Comparison of ENCODE assay signal across 12 mouse cellular contexts in genomic region chr17:87369270-87369759, GRCm38 (mm10). TPM values are rescaled to one million over a fixed set of nuclear protein-coding genes. Genes with fewer than 3 reads are reported as not detected.
DNase-seq lines count a peak whose midpoint lies in the region; ATAC-seq and TF ChIP-seq lines count a peak whose summit lies in the region.
"Had no signal": no experiment of that assay in that cellular context is flagged by ENCODE, and none has a peak within 500 bp of the region (broad histone marks: within the 10 kb centered on the region; RNA-seq: fewer than 3 reads in every experiment).

No protein-coding gene starts in this region.

- H3K27ac ChIP-seq in forebrain, embryonic 14.5 days (ENCODE audit: low read depth, low read length) = peak overlapping the region; percentile 48; the same call in 1 of the 2 replicates
- peak overlapping the region; percentile 81 for H3K27ac ChIP-seq in left cerebral cortex, adult 2 months
- no peak overlapping the region for H3K27ac ChIP-seq in heart, embryonic 12.5 days (ENCODE audit: poor library complexity, severe bottlenecking)

- peak; percentile 73 for DNase-seq in left cerebral cortex, adult 11 months (ENCODE audit: low spot score)
- no peak for DNase-seq in left cerebral cortex, postnatal 4 days
- peak; percentile 69 for DNase-seq in forebrain, embryonic 14.5 days (ENCODE audit: low spot score)
- DNase-seq in left cerebral cortex, adult 2 months (ENCODE audit: extremely low spot score in 1 of 2, low spot score in 2 of 2) = peak; percentile 73 to 78
- DNase-seq in right cerebral cortex, postnatal 14 days = peak; percentile 79
- no peak for DNase-seq in thymus, postnatal 4 days
- DNase-seq: cerebellum, adult 11-12 months; thymus, adult 2 months had no signal

- intact Hi-C loops in left cerebral cortex, postnatal 4 days (cut with DNase I) = no loop called here
- intact Hi-C loops in left cerebral cortex, adult 2 months (cut with DNase I) = loop anchor here (1.0 kb wide), 2 partner anchors 39 to 105 kb away; no protein-coding TSS in a partner anchor

- peak; percentile 30 for ATAC-seq in forebrain, embryonic 14.5 days
- ATAC-seq in heart, embryonic 12.5 days (ENCODE audit: insufficient number of reproducible peaks, low FRiP score) = no peak
- ATAC-seq in CD4-positive, CD25-positive, alpha-beta regulatory T cell, adult 4 months = no peak

- no peaks in the 10 kb centered on the region for H3K27me3 ChIP-seq in forebrain, embryonic 14.5 days (replicated peaks; ENCODE audit: control insufficient read depth, insufficient read depth, low read length)
- no peaks in the 10 kb centered on the region for H3K27me3 ChIP-seq in heart, embryonic 12.5 days (replicated peaks)

- peaks cover 14% of the 10 kb centered on the region for H3K4me1 ChIP-seq in forebrain, embryonic 14.5 days (ENCODE audit: control insufficient read depth, insufficient read depth, low read length)
- H3K4me1 ChIP-seq in heart, embryonic 12.5 days (replicated peaks) = peaks cover 52% of the 10 kb centered on the region

- H3K4me2 ChIP-seq in forebrain, embryonic 14.5 days (ENCODE audit: low read length) = no peak overlapping the region
- H3K4me2 ChIP-seq in heart, embryonic 12.5 days = no peak overlapping the region

- H3K9ac ChIP-seq in forebrain, embryonic 14.5 days (ENCODE audit: low read length) = no peak overlapping the region
- no peak overlapping the region for H3K9ac ChIP-seq in heart, embryonic 12.5 days

- no peaks in the 10 kb centered on the region for H3K36me3 ChIP-seq in forebrain, embryonic 14.5 days (ENCODE audit: control insufficient read depth, insufficient read depth, low read length)
- no peaks in the 10 kb centered on the region for H3K36me3 ChIP-seq in heart, embryonic 12.5 days

- TF ChIP-seq CTCF in left cerebral cortex, adult 2 months (IDR thresholded peaks at IDR 0.05) = peak; percentile 14; the same call in 1 of the 2 replicates

- no peaks in the 10 kb centered on the region for H3K9me3 ChIP-seq in forebrain, embryonic 14.5 days (replicated peaks; ENCODE audit: control insufficient read depth, low read length)
- H3K9me3 ChIP-seq in heart, embryonic 12.5 days (replicated peaks) = no peaks in the 10 kb centered on the region

- 60% methylated on average over 18 of the region's 18 CpGs for WGBS in forebrain, embryonic 14.5 days
- WGBS in heart, embryonic 12.5 days = 71% methylated on average over 18 of the region's 18 CpGs

- H3K4me3 ChIP-seq in forebrain, embryonic 14.5 days (ENCODE audit: low read depth, low read length) = no peak overlapping the region
- no peak overlapping the region for H3K4me3 ChIP-seq in left cerebral cortex, adult 2 months
- H3K4me3 ChIP-seq in heart, embryonic 12.5 days = no peak overlapping the region

RNA-seq across cellular contexts. Expression of gene Stpg4, which starts 58.2 kb away (rescaled TPM):
- not detected for total RNA-seq in left cerebral cortex, postnatal 4 days (2021)
- polyA plus RNA-seq in forebrain, embryonic 14.5 days (2014; fragmentation: Nextera tagmentation; extraction: Ambion mirVana) = not detected in 2 replicates
- not detected for total RNA-seq in left cerebral cortex, adult 2 months (2021)
- not detected in 2 replicates for polyA plus RNA-seq in heart, embryonic 12.5 days (2016; fragmentation: Nextera tagmentation; extraction: Ambion mirVana)
- polyA plus RNA-seq in CD4-positive, CD25-positive, alpha-beta regulatory T cell, adult 4 months (2017; shearing (Covaris generic)) = not detected
- total RNA-seq: gastrocnemius, postnatal 25 days; liver, adult 2 months had no signal
- polyA plus RNA-seq: liver, adult 2 months had no signal

Comparison
In these comparisons a context has a peak if more than half of its experiments do, and no peak if none do; other contexts are left out.
1. DNase-seq: peak in left cerebral cortex, adult 11 months (single experiment), forebrain, embryonic 14.5 days (single experiment), left cerebral cortex, adult 2 months (2 of 2) and right cerebral cortex, postnatal 14 days (single experiment); none in left cerebral cortex, postnatal 4 days (single experiment) and thymus, postnatal 4 days (single experiment).